In genomic region chr10:8213266-8213905, GRCm38 (mm10) we compare ENCODE assay signal across 8 mouse cellular contexts.
DNase-seq lines count a peak whose midpoint lies in the region; ATAC-seq and TF ChIP-seq lines count a peak whose summit lies in the region.

No protein-coding gene starts in this region.

- H3K9me3 ChIP-seq in heart, embryonic 11.5 days (replicated peaks; ENCODE audit: control insufficient read depth, low read length), result no peaks in the 10 kb centered on the region
- no peaks in the 10 kb centered on the region for H3K9me3 ChIP-seq in midbrain, embryonic 11.5 days (ENCODE audit: control insufficient read depth, low read length)
- H3K9me3 ChIP-seq in midbrain, embryonic 16.5 days (replicated peaks; ENCODE audit: control insufficient read depth, low read length, poor library complexity, severe bottlenecking), result no peaks in the 10 kb centered on the region
- no peaks in the 10 kb centered on the region for H3K9me3 ChIP-seq in intestine, postnatal 0 days (ENCODE audit: control insufficient read depth)
- H3K9me3 ChIP-seq in stomach, postnatal 0 days (ENCODE audit: control insufficient read depth, low read length), result no peaks in the 10 kb centered on the region

- no peak overlapping the region for H3K9ac ChIP-seq in heart, embryonic 11.5 days (ENCODE audit: low read depth, low read length)
- H3K9ac ChIP-seq in midbrain, embryonic 11.5 days (ENCODE audit: low read length), result no peak overlapping the region
- H3K9ac ChIP-seq in midbrain, embryonic 16.5 days (ENCODE audit: low read depth, low read length), result no peak overlapping the region
- no peak overlapping the region for H3K9ac ChIP-seq in intestine, postnatal 0 days (ENCODE audit: low read depth, low read length)
- no peak overlapping the region for H3K9ac ChIP-seq in stomach, postnatal 0 days (ENCODE audit: low read length)

- DNase-seq in heart, postnatal 36 days, result no peak
- peak; percentile 62 for DNase-seq in midbrain, embryonic 11.5 days (ENCODE audit: low spot score, missing footprints)
- peak; percentile 49 for DNase-seq in stomach, postnatal 0 days (ENCODE audit: low spot score)
- no peak for DNase-seq in cerebellum, adult 9-11 months
- no peak for DNase-seq in urinary bladder, postnatal 25 days (ENCODE audit: low spot score)

- H3K4me1 ChIP-seq in heart, embryonic 11.5 days (ENCODE audit: control insufficient read depth, insufficient read depth, low read length), result peaks cover 14% of the 10 kb centered on the region
- H3K4me1 ChIP-seq in midbrain, embryonic 11.5 days (ENCODE audit: control insufficient read depth, insufficient read depth, low read length), result peaks cover 11% of the 10 kb centered on the region; the same call in 1 of the 2 replicates
- H3K4me1 ChIP-seq in midbrain, embryonic 16.5 days (ENCODE audit: control insufficient read depth, insufficient read depth, low read length), result no peaks in the 10 kb centered on the region
- H3K4me1 ChIP-seq in intestine, postnatal 0 days (replicated peaks; ENCODE audit: control insufficient read depth, insufficient read depth, low read length), result no peaks in the 10 kb centered on the region
- peaks cover 3% of the 10 kb centered on the region; the same call in 1 of the 2 replicates for H3K4me1 ChIP-seq in stomach, postnatal 0 days (replicated peaks; ENCODE audit: control insufficient read depth, insufficient read depth)

- H3K4me2 ChIP-seq in heart, embryonic 11.5 days, result 0 out of 2 replicates have a peak overlapping the region, but pooled peaks have one; percentile 25
- no peak overlapping the region for H3K4me2 ChIP-seq in midbrain, embryonic 11.5 days
- no peak overlapping the region for H3K4me2 ChIP-seq in midbrain, embryonic 16.5 days (ENCODE audit: low read length)
- peak overlapping the region; percentile 31 for H3K4me2 ChIP-seq in intestine, postnatal 0 days (replicated peaks; ENCODE audit: low read depth)
- peak overlapping the region; percentile 41 for H3K4me2 ChIP-seq in stomach, postnatal 0 days (replicated peaks; ENCODE audit: low read depth)

- no peaks in the 10 kb centered on the region for H3K36me3 ChIP-seq in heart, embryonic 11.5 days (ENCODE audit: control insufficient read depth, insufficient read depth, low read length)
- H3K36me3 ChIP-seq in midbrain, embryonic 11.5 days (ENCODE audit: control insufficient read depth, insufficient read depth, low read length), result no peaks in the 10 kb centered on the region
- no peaks in the 10 kb centered on the region for H3K36me3 ChIP-seq in midbrain, embryonic 16.5 days (ENCODE audit: control insufficient read depth, insufficient read depth, low read length)
- no peaks in the 10 kb centered on the region for H3K36me3 ChIP-seq in intestine, postnatal 0 days (ENCODE audit: control insufficient read depth, insufficient read depth)
- no peaks in the 10 kb centered on the region for H3K36me3 ChIP-seq in stomach, postnatal 0 days (ENCODE audit: control insufficient read depth, insufficient read depth, low read length)

- 39% methylated on average over 10 of the region's 10 CpGs for WGBS in heart, embryonic 11.5 days (ENCODE audit: insufficient replicate concordance)
- 82% methylated on average over 10 of the region's 10 CpGs for WGBS in midbrain, embryonic 11.5 days
- 74% methylated on average over 10 of the region's 10 CpGs for WGBS in midbrain, embryonic 16.5 days
- 31% methylated on average over 10 of the region's 10 CpGs for WGBS in intestine, postnatal 0 days
- 21% methylated on average over 10 of the region's 10 CpGs for WGBS in stomach, postnatal 0 days

- H3K4me3 ChIP-seq in heart, embryonic 11.5 days (ENCODE audit: low read depth, low read length), result no peak overlapping the region
- H3K4me3 ChIP-seq in midbrain, embryonic 11.5 days (ENCODE audit: low read depth, low read length), result no peak overlapping the region
- H3K4me3 ChIP-seq in midbrain, embryonic 16.5 days (ENCODE audit: low read depth, low read length), result no peak overlapping the region
- H3K4me3 ChIP-seq in intestine, postnatal 0 days (ENCODE audit: low read depth, low read length), result no peak overlapping the region
- H3K4me3 ChIP-seq in stomach, postnatal 0 days (ENCODE audit: low read depth, low read length), result no peak overlapping the region

- intact Hi-C loops in heart, postnatal 36 days (cut with DNase I), result no loop called here

- no peaks in the 10 kb centered on the region for H3K27me3 ChIP-seq in heart, embryonic 11.5 days (ENCODE audit: control insufficient read depth, insufficient read depth, low read length)
- H3K27me3 ChIP-seq in midbrain, embryonic 11.5 days (ENCODE audit: control insufficient read depth, insufficient read depth, low read length), result no peaks in the 10 kb centered on the region
- no peaks in the 10 kb centered on the region for H3K27me3 ChIP-seq in midbrain, embryonic 16.5 days (ENCODE audit: control insufficient read depth, insufficient read depth, low read depth, low read length)
- no peaks in the 10 kb centered on the region for H3K27me3 ChIP-seq in intestine, postnatal 0 days (replicated peaks; ENCODE audit: control insufficient read depth, insufficient read depth, low read length)
- H3K27me3 ChIP-seq in stomach, postnatal 0 days (ENCODE audit: control insufficient read depth, insufficient read depth, low read length), result no peaks in the 10 kb centered on the region

- TF ChIP-seq CTCF in intestine, postnatal 0 days (IDR thresholded peaks at IDR 0.05; ENCODE audit: low read depth), result no peak
- TF ChIP-seq CTCF in stomach, postnatal 0 days (IDR thresholded peaks at IDR 0.05; ENCODE audit: low read depth), result no peak

- peak overlapping the region; percentile 60 for H3K27ac ChIP-seq in heart, embryonic 11.5 days (ENCODE audit: low read depth, low read length)
- no peak overlapping the region for H3K27ac ChIP-seq in midbrain, embryonic 11.5 days (ENCODE audit: low read depth, low read length)
- no peak overlapping the region for H3K27ac ChIP-seq in midbrain, embryonic 16.5 days (ENCODE audit: low read length)
- no peak overlapping the region for H3K27ac ChIP-seq in intestine, postnatal 0 days (ENCODE audit: low read depth, low read length)
- peak overlapping the region; percentile 65 for H3K27ac ChIP-seq in stomach, postnatal 0 days (replicated peaks)

- no peak for TF ChIP-seq EP300 in stomach, postnatal 0 days (optimal IDR thresholded peaks at IDR 0.05)

- 0 out of 2 replicates have a peak, but pooled peaks have one; percentile 35 for ATAC-seq in heart, embryonic 11.5 days (replicated peaks; ENCODE audit: insufficient number of reproducible peaks, low FRiP score, low TSS enrichment)
- ATAC-seq in midbrain, embryonic 11.5 days (ENCODE audit: low FRiP score), result no peak
- ATAC-seq in midbrain, embryonic 16.5 days, result no peak
- 0 out of 2 replicates have a peak, but pooled peaks have one; percentile 14 for ATAC-seq in intestine, postnatal 0 days
- peak; percentile 86 for ATAC-seq in stomach, postnatal 0 days (ENCODE audit: low FRiP score, low TSS enrichment)

Comparison
In these comparisons a context has a peak if more than half of its experiments do, and no peak if none do; other contexts are left out.
1. ATAC-seq: peak in heart, embryonic 11.5 days (single experiment), intestine, postnatal 0 days (single experiment) and stomach, postnatal 0 days (single experiment); none in midbrain, embryonic 11.5 days (single experiment) and midbrain, embryonic 16.5 days (single experiment).
2. H3K27ac ChIP-seq: peak in heart, embryonic 11.5 days (single experiment) and stomach, postnatal 0 days (single experiment); none in midbrain, embryonic 11.5 days (single experiment), midbrain, embryonic 16.5 days (single experiment) and intestine, postnatal 0 days (single experiment).
3. H3K4me2 ChIP-seq: peak in heart, embryonic 11.5 days (single experiment), intestine, postnatal 0 days (single experiment) and stomach, postnatal 0 days (single experiment); none in midbrain, embryonic 11.5 days (single experiment) and midbrain, embryonic 16.5 days (single experiment).
4. DNase-seq: peak in midbrain, embryonic 11.5 days (single experiment) and stomach, postnatal 0 days (single experiment); none in heart, postnatal 36 days (0 of 2), cerebellum, adult 9-11 months (single experiment) and urinary bladder, postnatal 25 days (single experiment).